Mouse (Mus musculus) CH12.LX (cell line): ENCODE measurements around the gene Dhdh. TPM values are rescaled to one million over a fixed set of nuclear protein-coding genes. Genes with fewer than 3 reads are reported as not detected.
A peak's percentile ranks its signal among the peaks of the same experiment; 100 is the strongest.
"Not testable (repeated sequence)": the region's sequence is repeated elsewhere in the genome, so short reads cannot be mapped to it uniquely, and the experiment has no call there.

Experiments used
- DNase-seq: peaks from one replicate; pipeline ENCODE4 v3.0.0-alpha.2; 2013; ENCODE audit errors: extremely low read depth
- H3K27ac ChIP-seq: 2 replicates; pipeline ENCODE4 v1.5.1; 2012; ENCODE audit warnings: low read depth, mild to moderate bottlenecking, control low read depth, moderate library complexity; ENCODE audit not compliant: insufficient read depth
- H3K27me3 ChIP-seq: replicated peaks from 2 replicates; pipeline ENCODE3; 2012; ENCODE audit warnings: inconsistent platforms
- H3K36me3 ChIP-seq, 2 experiments: replicated peaks in 1 of 2; 2 replicates each; pipeline versions ENCODE3 to v1.6.1; 2012; ENCODE audit warnings: inconsistent platforms in 1 of 2, low read length in 1 of 2, mild to moderate bottlenecking in 1 of 2, mixed read lengths in 1 of 2, moderate library complexity in 1 of 2; ENCODE audit not compliant: control insufficient read depth in 1 of 2, insufficient read depth in 1 of 2
- H3K4me1 ChIP-seq, 2 experiments: 2 replicates each; pipeline ENCODE4 v1.6.1; 2012; ENCODE audit warnings: inconsistent platforms in 1 of 2, moderate library complexity in 1 of 2; ENCODE audit not compliant: insufficient read depth in 2 of 2, control insufficient read depth in 1 of 2
- H3K4me2 ChIP-seq: 2 replicates; pipeline ENCODE4 v1.6.1; 2012; ENCODE audit warnings: low read depth, mild to moderate bottlenecking, control low read depth; ENCODE audit not compliant: poor library complexity, insufficient read depth, severe bottlenecking
- H3K4me3 ChIP-seq, 3 experiments: fragments of 150-350 bp in 1 of 3; sonication (generic) in 1 of 3; replicated peaks in 1 of 3; 2 replicates each; pipeline versions ENCODE3 to v1.5.1; 2011 to 2012; ENCODE audit warnings: low read depth in 2 of 3, low read length in 2 of 3, mild to moderate bottlenecking in 2 of 3, moderate library complexity in 2 of 3, control low read depth in 1 of 3, improper control_type of control experiment in 1 of 3, inconsistent platforms in 1 of 3, mixed read lengths in 1 of 3; ENCODE audit not compliant: poor library complexity in 1 of 3
- H3K79me2 ChIP-seq: replicated peaks from 2 replicates; pipeline ENCODE4 v1.6.1; 2012; ENCODE audit warnings: mild to moderate bottlenecking, moderate library complexity; ENCODE audit not compliant: control insufficient read depth, poor library complexity, insufficient read depth, severe bottlenecking; ENCODE audit errors: extremely low read depth
- H3K9ac ChIP-seq: 2 replicates; pipeline ENCODE4 v1.6.1; 2012; ENCODE audit warnings: low read depth, mild to moderate bottlenecking, control low read depth, moderate library complexity; ENCODE audit not compliant: insufficient read depth
- H3K9me3 ChIP-seq: replicated peaks from 2 replicates; pipeline ENCODE3; 2012; ENCODE audit warnings: low read length, inconsistent platforms, mixed read lengths
- BHLHE40 ChIP-seq: IDR thresholded peaks from 2 replicates; pipeline ENCODE4 v1.6.1; 2011; ENCODE audit warnings: mild to moderate bottlenecking, low read depth, low read length, improper control_type of control experiment
- CHD1 ChIP-seq: IDR thresholded peaks from 2 replicates; pipeline ENCODE4 v1.6.1; 2012; ENCODE audit warnings: low read depth, low read length, improper control_type of control experiment, inconsistent platforms
- CTCF ChIP-seq, 2 experiments: IDR thresholded peaks in 1 of 2; conservative IDR thresholded peaks in 1 of 2; 2 replicates each; pipeline ENCODE4 v1.5.1; 2011 to 2012; ENCODE audit warnings: low read depth in 2 of 2, low read length in 2 of 2, improper control_type of control experiment in 1 of 2, inconsistent platforms in 1 of 2, mild to moderate bottlenecking in 1 of 2, moderate library complexity in 1 of 2
- E2F4 ChIP-seq: IDR thresholded peaks from 2 replicates; pipeline ENCODE4 v1.6.1; 2011; ENCODE audit warnings: low read depth, low read length, improper control_type of control experiment; ENCODE audit not compliant: insufficient replicate concordance
- ELF1 ChIP-seq: IDR thresholded peaks from 2 replicates; pipeline ENCODE4 v1.6.1; 2014; ENCODE audit warnings: low read depth, mild to moderate bottlenecking, inconsistent platforms, low read length, improper control_type of control experiment
- HCFC1 ChIP-seq: IDR thresholded peaks from 2 replicates; pipeline ENCODE4 v1.6.1; 2012; ENCODE audit warnings: low read depth, mild to moderate bottlenecking, inconsistent platforms, low read length, improper control_type of control experiment
- IRF4 ChIP-seq: IDR thresholded peaks from 2 replicates; pipeline ENCODE4 v1.6.1; 2014; ENCODE audit warnings: low read depth, mild to moderate bottlenecking, inconsistent platforms, low read length, improper control_type of control experiment
- MAX ChIP-seq: IDR thresholded peaks from 2 replicates; pipeline ENCODE4 v1.6.1; 2011; ENCODE audit warnings: low read length, improper control_type of control experiment
- MAZ ChIP-seq: IDR thresholded peaks from 2 replicates; pipeline ENCODE4 v1.6.1; 2012; ENCODE audit warnings: low read depth, mild to moderate bottlenecking, inconsistent platforms, low read length, improper control_type of control experiment, moderate library complexity
- MEF2A ChIP-seq: IDR thresholded peaks from 2 replicates; pipeline ENCODE4 v1.6.1; 2014; ENCODE audit warnings: low read depth, mild to moderate bottlenecking, inconsistent platforms, low read length, improper control_type of control experiment, borderline replicate concordance
- NELFE ChIP-seq: IDR thresholded peaks from 2 replicates; pipeline ENCODE4 v1.6.1; 2011; ENCODE audit warnings: low read depth, low read length, improper control_type of control experiment
- NRF1 ChIP-seq: IDR thresholded peaks from 2 replicates; pipeline ENCODE4 v1.6.1; 2014; ENCODE audit warnings: low read depth, mild to moderate bottlenecking, inconsistent platforms, low read length, improper control_type of control experiment, moderate library complexity
- POLR2A ChIP-seq: IDR thresholded peaks from 2 replicates; pipeline ENCODE4 v1.6.1; 2011; ENCODE audit warnings: low read depth, mild to moderate bottlenecking, improper control_type of control experiment, low read length
- POLR2AphosphoS2 ChIP-seq: IDR thresholded peaks from 2 replicates; pipeline ENCODE4 v1.6.1; 2011; ENCODE audit warnings: low read depth, low read length, improper control_type of control experiment
- RAD21 ChIP-seq: IDR thresholded peaks from 2 replicates; pipeline ENCODE4 v1.6.1; 2011; ENCODE audit warnings: low read depth, mild to moderate bottlenecking, low read length, improper control_type of control experiment, moderate library complexity
- RCOR1 ChIP-seq: conservative IDR thresholded peaks from 2 replicates; pipeline ENCODE4 v1.6.1; 2012; ENCODE audit warnings: low read depth, mild to moderate bottlenecking, inconsistent platforms, low read length, improper control_type of control experiment
- SIN3A ChIP-seq: IDR thresholded peaks from 2 replicates; pipeline ENCODE4 v1.6.1; 2012; ENCODE audit warnings: low read length, improper control_type of control experiment, inconsistent platforms
- TCF12 ChIP-seq: IDR thresholded peaks from 2 replicates; pipeline ENCODE4 v1.6.1; 2014; ENCODE audit warnings: low read depth, mild to moderate bottlenecking, inconsistent platforms, low read length, improper control_type of control experiment
- UBTF ChIP-seq: IDR thresholded peaks from 2 replicates; pipeline ENCODE4 v1.6.1; 2012; ENCODE audit warnings: low read depth, mild to moderate bottlenecking, inconsistent platforms, low read length, improper control_type of control experiment, moderate library complexity
- ZMIZ1 ChIP-seq: IDR thresholded peaks from 2 replicates; pipeline ENCODE4 v1.6.1; 2012; ENCODE audit warnings: low read depth, mild to moderate bottlenecking, inconsistent platforms, low read length, improper control_type of control experiment
- ZNF384 ChIP-seq: IDR thresholded peaks from 2 replicates; pipeline ENCODE4 v1.6.1; 2012; ENCODE audit warnings: low read depth, low read length, improper control_type of control experiment, inconsistent platforms
- dilution Hi-C: fragments of 300-500 bp; cut with MboI; formaldehyde crosslinking; loops from 2 replicates; pipeline ENCODE4 v1.14.3; 2020; ENCODE audit warnings: low sequenced_read_pairs; ENCODE audit not compliant: extremely low pct_unique_long_range_greater_than_20kb, extremely low pct_ligation_motif_present
- in situ Hi-C: fragments of 300-500 bp; cut with MboI; formaldehyde crosslinking; loops from 3 replicates; pipeline ENCODE4 v1.14.3; 2019; ENCODE audit warnings: low sequenced_read_pairs, low pct_ligation_motif_present, low pct_unique_long_range_greater_than_20kb, mixed read lengths
- polyA plus RNA-seq: library from polyadenylated mRNA; unstranded; fragments of >175 nt; gene quantifications from 2 replicates; pipeline ENCODE4 v1.2.1, GENCODE M21; 2012; ENCODE audit warnings: low read depth; ENCODE audit not compliant: insufficient read length
- total RNA-seq, 2 experiments: library from RNA; depleted of rRNA; stranded (reverse); fragments of 300-350 nt in 1 of 2; fragments of >200 nt in 1 of 2; gene quantifications; 2 replicates each; pipeline ENCODE4 v1.2.3; 2012 to 2014

Dhdh gene
- total and polyA plus RNA-seq, 3 experiments = 5.9 to 18.0 (median 7.2) TPM

DNA sequence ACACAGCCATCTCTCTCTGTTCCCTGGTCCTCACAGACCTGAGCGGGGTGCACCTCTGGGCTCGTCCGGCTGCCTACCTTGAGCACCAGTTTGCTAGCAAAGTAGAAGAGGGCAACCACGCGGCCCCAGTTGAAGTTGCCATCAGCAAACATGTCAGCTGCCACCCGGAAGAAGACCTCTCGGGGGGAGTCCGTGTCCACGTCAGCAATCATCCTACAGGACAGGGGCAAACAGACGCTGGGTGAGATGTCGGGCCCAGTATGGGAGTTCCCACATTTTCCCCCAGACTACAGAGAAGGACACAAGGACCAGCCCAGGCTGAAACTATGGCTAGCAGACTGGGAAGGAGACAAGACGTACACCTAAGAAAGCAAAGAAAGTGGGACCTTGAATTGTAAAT is 23.5 kb downstream of the Dhdh start:
- H3K9me3 ChIP-seq = peaks cover 3% of the 10 kb centered on the region
- H3K4me3 ChIP-seq = peak overlapping the region; percentile 73 to 81 (median 77)
- H3K36me3 ChIP-seq = peaks cover 24 to 39% of the 10 kb centered on the region in 2 experiments
- H3K4me2 ChIP-seq = peak overlapping the region; percentile 78
- dilution Hi-C loops = no loop called here
- H3K27ac ChIP-seq = peak overlapping the region; percentile 40; the same call in 1 of the 2 replicates
- DNase-seq = no peak
- in situ Hi-C loops = loop anchor here (5.0 to 10.0 kb wide), 2 partner anchors 97 to 220 kb away; partner anchors contain the start of gene Ntn5
- H3K27me3 ChIP-seq = no peaks in the 10 kb centered on the region
- peak; percentile 19; the same call in 1 of the 2 replicates for TF ChIP-seq UBTF
- no peak for TF ChIP-seq E2F4
- no peak for TF ChIP-seq CTCF (conservative IDR thresholded peaks at IDR 0.05 in 1 of 2, IDR thresholded peaks at IDR 0.05 in 1 of 2; ENCODE audit: low read depth in 2 of 2, low read length in 2 of 2)
- peak; percentile 1; the same call in 1 of the 2 replicates for TF ChIP-seq ZMIZ1
- TF ChIP-seq ELF1 = peak; percentile 78
- TF ChIP-seq HCFC1 = peak; percentile 56
- TF ChIP-seq MAZ = no peak
- peak; percentile 84 for TF ChIP-seq CHD1
- TF ChIP-seq NRF1 = 0 out of 2 replicates have a peak, but pooled peaks have one; percentile 6
- peak; percentile 23; the same call in 1 of the 2 replicates for TF ChIP-seq NELFE
- peaks cover 16 to 39% of the 10 kb centered on the region in 2 experiments for H3K4me1 ChIP-seq
- peak overlapping the region; percentile 81 for H3K9ac ChIP-seq
- peaks cover 30% of the 10 kb centered on the region for H3K79me2 ChIP-seq

DNA sequence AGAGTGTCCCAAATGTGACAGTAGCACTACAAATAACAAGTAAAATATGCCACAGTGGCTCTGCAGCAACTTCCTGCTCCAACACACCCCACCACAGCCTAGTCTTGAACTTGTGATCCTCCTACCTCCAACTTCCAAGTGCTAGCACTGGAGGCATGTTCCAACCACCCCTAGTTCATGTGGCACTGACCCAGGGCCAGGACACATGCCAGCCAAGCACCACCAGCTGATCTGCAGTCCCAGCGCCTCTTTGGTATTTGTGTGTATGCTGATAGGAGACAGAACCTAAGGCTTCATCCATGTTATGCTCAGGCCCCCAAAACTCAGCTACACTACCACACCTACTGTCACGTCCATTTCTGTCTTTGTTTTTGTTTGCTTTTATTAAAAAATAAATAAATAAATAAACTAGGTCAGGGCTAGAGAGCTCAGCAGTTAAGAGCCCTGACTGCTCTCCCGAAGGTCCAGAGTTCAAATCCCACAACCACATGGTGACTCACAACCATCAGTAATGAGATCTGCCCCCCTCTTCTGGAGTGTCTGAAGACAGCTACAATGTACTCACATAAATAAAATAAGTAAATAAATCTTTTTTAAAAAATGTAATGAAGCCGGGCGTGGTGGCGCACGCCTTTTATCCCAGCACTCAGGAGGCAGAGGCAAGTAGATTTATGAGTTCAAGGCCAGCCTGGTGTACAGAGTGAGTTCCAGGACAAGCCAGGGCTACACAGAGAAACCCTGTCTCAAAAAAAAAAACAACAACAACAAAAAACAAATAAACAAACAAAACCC is 24.4 kb downstream of the Dhdh start:
- no peak overlapping the region for H3K27ac ChIP-seq
- TF ChIP-seq ELF1 (no peak), RAD21 (no peak), SIN3A (no peak), MEF2A (no peak), MAX (no peak), POLR2A (no peak), POLR2AphosphoS2 (no peak), CTCF (conservative IDR thresholded peaks at IDR 0.05 in 1 of 2, IDR thresholded peaks at IDR 0.05 in 1 of 2; ENCODE audit: low read depth in 2 of 2, low read length in 2 of 2) (no peak), ZNF384 (no peak), BHLHE40 (no peak), IRF4 (no peak), MAZ (no peak), RCOR1 (no peak), E2F4 (no peak), TCF12 (no peak), HCFC1 (no peak), UBTF (no peak)
- TF ChIP-seq, all 38 proteins: peak for 0
- peaks cover 16 to 41% of the 10 kb centered on the region in 2 experiments for H3K4me1 ChIP-seq
- peaks cover 32% of the 10 kb centered on the region for H3K79me2 ChIP-seq
- H3K4me3 ChIP-seq = peak overlapping the region in 2 of 3 experiments; percentile 77 to 81
- H3K27me3 ChIP-seq = no peaks in the 10 kb centered on the region
- H3K9ac ChIP-seq = peak overlapping the region; percentile 81
- H3K9me3 ChIP-seq = peaks cover 2% of the 10 kb centered on the region
- in situ Hi-C loops = loop anchor here (10.0 kb wide), 1 partner anchor 221 kb away; the partner anchor contains the start of gene Ntn5
- dilution Hi-C loops = no loop called here
- H3K4me2 ChIP-seq = peak overlapping the region; percentile 78
- DNase-seq = no peak
- H3K36me3 ChIP-seq = peaks cover 24 to 39% of the 10 kb centered on the region in 2 experiments

DNA sequence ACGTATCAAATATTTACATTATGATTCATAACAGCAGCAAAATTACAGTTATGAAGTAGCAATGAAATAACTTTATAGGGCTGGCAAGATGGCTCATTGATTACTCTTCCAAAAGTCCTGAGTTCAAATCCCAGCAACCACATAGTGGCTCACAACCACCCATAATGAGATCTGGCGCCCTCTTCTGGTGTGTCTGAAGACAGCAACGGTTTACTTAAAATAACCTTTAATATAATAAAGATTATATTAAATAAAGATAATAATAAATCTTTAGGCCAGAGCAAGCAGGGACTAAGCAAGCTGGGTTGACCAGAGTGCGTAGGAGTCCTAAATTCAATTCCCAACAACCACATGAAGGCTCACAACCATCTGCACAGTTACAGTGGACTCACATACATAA is 25.7 kb downstream of the Dhdh start:
- peaks cover 33 to 49% of the 10 kb centered on the region in 2 experiments for H3K36me3 ChIP-seq
- DNase-seq, dilution Hi-C loops, H3K27me3 ChIP-seq, H3K9me3 ChIP-seq, H3K4me3 ChIP-seq, H3K27ac ChIP-seq, H3K4me2 ChIP-seq, H3K9ac ChIP-seq: not testable (repeated sequence)
- peaks cover 16 to 41% of the 10 kb centered on the region in 2 experiments for H3K4me1 ChIP-seq
- peaks cover 43% of the 10 kb centered on the region for H3K79me2 ChIP-seq
- in situ Hi-C loops = loop anchor here (10.0 kb wide), 1 partner anchor 222 kb away; the partner anchor contains the start of gene Ntn5
